Mouse (Mus musculus): ENCODE results near the gene Gm9945.
A peak's percentile ranks its signal among the peaks of the same experiment; 100 is the strongest.

Gene Gm9945

DNA sequence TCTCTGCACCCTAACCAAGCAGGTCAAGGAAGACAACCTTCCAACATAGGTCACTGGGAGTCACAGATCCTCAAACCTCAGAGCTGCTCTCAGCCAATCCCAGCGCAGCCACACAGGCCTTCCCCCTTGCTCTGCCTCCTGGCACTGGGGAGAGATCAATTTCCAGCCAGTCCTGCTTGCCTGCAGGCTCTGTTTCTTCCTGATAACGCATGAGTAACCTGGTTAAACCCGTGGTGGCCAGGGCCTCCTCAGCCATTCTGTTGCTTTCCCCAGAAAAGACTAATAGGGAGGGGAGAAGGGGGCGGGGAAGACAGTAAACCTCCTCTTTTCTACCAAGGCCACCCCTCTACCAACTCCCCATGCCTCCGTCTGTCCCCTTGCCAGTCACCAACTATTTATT, 18.2 kb upstream of the Gm9945 start:
- DNase-seq (ENCODE audit: low spot score): no peak

DNA sequence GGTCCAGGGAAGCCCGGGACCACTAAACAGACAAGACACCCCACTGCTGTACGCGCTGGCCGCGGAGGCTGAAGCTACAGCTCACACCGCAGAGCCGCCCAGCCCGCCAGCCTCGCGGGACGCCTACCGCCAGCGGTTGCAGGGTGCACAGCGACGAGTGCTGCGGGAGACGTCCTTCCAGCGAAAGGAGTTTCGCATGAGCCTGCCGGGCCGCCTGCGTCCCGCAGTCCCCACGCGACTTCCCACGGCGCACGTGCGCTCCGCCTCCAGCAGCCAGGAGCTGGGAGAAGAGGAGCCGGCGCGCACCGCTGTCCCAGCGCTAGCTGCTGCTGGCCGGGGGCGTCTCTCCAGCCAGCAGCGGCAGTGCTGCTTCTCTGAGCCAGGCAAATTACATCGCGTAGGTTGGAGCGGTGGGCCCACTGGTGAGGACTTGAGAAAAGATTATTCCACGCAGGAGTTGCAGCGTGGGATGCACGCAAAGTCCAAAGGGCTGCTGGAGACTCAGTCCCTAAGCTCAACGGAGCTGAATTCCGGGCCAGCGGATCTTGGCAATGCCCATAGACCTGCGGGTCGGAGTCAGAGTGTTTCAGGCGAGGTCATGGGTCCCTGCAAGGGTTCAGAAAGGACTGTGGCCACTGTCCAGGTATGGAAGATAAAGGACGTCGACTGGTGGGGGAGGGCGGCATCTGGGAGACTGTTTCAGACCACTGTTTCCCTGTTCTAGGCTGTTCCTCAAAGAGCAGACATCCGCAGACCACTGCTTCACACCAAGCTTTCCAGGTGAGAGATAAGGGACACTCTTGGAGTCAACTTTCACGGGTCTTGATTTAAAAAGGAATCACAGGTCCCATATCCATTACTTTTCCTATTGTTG, 16.2 kb upstream of the Gm9945 start:
- no peak for DNase-seq (ENCODE audit: low spot score)

DNA sequence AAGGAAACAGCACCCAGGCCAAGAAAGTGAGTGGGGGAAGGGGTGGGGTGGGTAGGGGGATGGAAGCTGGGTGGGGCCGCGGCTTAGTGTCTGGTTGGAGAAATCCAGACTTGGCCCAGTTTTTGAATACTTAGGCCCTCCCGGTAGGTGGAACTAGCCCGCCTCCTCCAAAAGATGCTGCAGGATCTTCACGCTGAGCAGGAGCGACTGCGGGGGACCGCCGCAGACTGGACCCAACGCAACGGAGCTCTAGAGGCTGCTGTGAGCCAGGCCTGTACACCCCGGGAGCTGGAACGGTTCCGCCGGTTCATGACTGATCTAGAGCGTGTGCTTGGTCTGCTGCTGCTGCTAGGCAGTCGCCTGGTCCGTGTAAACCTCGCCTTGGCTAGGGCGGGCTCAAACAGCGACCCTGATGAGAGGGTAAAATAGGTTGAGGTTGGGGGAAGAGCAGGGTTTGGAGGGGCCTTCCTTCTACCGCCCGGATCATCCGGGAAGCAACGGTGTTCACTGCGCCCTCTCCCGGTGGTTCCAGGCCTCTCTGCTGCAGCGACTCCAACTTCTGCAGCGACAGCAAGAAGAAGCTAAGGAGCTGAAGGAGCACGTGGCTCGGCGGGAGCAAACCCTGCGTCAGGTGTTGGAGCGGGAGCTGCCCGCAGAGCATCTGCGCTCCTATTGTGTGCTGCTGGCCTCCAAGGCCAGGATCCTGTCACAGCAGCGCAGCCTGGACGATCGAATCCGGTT, 13.6 kb upstream of the Gm9945 start:
- DNase-seq (ENCODE audit: low spot score): no peak

DNA sequence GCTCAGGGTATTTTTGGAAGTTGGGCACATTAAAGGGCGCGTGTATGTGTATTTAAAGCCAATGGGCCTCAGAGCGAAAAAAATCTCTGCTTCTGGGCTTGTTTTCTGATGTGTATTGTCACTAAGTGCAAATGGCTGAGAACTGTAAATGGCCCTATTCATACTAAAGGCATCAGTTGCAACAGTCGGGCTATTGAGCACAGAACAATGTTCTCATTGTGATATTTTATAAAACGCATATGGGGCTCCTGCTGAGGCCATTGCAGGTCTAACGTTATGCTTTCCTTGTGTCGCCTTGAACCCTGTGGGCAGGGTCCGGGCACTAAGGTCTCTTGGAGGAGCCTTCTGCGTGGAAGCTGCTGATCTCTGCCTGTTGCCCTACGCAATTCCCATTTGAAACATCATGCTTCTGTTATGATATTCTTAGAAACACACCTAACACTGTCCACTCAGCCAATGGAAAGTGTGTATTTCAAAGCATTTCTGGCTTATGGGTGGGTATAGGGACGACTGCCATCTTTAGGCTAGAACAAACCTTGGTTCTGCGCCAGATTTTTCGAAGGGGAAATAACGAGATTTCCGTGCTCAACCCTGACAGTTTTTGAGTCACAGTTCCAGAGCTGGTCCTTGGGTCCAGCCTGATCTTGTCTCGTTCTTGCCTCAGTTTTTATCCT, 10.5 kb upstream of the Gm9945 start:
- DNase-seq (ENCODE audit: low spot score): no peak

DNA sequence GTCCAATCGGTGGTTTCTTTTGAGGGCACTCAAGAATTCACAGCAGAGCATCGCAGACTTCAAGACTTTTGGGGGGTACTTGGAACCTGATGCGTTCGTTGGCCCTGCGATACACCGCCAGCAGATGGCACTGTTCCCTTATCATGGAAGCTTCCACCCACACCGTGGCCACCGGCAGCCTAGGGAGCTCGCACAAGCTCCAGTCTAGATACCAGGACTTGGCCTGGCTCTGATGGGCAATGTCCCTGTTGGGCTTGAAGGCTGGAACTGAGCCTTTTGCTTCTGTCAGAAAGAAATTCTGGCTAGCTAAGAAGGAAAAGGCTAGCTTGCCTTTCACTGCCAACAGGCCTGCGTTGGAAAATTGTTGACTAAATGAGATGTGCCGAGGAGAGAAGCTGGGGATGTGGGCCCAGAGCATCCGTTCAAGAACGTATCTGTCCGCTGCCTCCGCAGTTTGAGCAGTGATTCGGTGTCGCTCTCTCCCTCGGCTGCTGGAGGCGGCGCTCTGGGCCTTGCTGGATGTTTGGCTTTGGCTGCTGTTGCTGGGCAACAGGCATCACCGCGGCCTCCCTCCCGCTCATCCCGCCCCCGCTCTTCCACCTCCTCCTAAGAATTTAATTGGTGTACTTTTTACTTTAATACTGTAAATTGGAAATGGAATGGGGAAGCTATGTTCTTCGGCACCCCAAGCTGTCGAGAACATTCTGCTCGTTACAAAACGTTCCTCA, 9.8 kb upstream of the Gm9945 start, which contains the start of gene Gm9837:
Gm9837 (minus strand) TSS at position 512 of the 728 bp plus-strand sequence.
- peak; percentile 89 for DNase-seq (ENCODE audit: low spot score)

DNA sequence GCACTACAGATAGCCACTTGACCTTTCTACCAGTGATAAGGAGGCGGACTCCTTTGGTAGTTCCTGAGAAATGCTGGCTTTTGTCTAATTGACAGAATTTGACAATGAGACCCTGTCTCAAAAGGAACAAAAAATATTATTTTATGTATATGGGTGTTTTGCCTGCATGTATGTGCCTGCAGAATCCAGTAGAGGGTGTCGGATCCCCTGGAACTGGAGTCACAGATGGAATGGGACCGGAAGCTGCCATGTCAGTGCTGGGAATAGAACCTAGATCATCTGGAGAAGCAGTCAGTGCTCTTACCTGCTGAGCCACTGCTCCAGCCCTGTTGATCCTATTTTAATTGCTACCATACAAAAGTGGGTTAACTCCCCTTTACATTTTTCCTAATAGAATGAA, 7.3 kb upstream of the Gm9945 start:
- no peak for DNase-seq (ENCODE audit: low spot score)

DNA sequence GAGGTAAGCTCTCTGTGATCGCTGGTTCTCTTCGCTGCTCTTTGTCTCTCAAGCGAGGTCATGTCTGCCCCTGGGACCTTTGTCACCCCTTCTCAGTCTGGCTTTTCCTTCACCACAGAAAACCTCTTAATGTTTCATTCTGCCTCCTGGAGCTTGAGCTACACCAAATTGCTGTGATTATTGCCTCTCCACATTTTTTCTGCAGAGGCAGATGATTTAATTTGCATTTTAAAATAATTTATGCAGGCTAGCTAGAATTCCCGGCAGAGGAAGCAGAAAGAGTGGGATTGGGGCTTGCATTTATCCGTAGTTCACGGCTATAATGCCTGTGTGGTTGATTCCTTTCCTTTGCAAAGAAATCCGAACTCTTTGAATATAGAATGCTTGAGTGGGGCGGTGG, 4.3 kb upstream of the Gm9945 start:
- DNase-seq (ENCODE audit: low spot score): no peak

DNA sequence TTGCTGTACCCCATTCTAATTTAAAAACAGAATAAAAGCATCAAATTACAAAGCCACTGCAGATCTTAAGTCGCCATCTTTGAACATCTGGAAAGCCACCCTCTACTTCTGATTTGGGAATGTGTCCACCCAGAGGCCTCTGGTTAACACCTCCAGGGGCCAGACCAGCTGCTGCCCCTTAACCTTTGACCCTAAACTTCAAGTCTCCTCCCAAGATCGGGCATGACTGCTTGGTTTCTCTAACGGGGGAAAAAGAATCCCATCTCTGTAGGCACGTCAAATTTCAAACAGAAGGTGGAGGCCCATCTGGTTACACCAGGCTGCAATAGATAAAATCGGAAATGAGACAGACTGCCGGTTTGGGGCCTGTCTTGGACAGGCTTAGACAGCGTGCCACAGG, 2.1 kb upstream of the Gm9945 start:
- no peak for DNase-seq (ENCODE audit: low spot score)

DNA sequence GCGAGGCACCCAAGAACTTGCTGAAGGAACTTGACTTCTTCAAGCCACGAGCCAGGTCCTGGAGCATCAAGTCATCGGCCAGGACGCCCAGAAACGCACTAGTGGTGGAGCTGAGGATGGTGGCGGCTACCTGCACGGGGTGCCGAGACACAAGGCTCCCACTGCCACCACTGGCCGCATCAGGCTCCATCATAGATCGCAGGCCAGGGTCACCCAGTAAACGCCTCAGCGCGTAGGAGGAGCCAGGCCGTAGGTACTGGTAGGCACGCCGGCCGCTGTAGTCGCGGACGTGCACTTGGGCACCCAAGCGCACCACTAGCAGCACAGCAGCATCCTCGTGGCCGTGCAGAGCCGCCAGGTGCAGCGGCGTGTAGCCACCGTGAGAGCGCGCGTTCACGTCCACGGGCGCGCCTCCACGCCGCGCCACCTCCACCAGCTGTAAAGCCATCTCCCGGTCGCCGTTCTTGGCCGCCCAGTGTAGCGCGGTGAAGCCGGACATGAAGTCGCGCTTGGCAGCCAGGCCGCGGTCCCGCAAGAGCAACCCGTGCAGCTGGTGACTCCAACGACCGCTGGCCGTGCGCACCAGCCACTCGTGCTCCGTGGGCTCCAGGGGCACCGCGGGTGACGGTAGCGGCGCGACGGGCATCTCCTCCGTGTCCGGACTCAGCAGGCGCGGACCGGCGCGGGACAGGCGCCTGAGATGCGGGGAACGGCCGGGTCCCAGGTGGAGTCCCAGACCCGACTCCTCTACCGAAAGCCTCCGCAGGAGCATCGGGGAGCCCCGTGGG, 1.4 kb upstream of the Gm9945 start:
- no peak for DNase-seq (ENCODE audit: low spot score)

DNA sequence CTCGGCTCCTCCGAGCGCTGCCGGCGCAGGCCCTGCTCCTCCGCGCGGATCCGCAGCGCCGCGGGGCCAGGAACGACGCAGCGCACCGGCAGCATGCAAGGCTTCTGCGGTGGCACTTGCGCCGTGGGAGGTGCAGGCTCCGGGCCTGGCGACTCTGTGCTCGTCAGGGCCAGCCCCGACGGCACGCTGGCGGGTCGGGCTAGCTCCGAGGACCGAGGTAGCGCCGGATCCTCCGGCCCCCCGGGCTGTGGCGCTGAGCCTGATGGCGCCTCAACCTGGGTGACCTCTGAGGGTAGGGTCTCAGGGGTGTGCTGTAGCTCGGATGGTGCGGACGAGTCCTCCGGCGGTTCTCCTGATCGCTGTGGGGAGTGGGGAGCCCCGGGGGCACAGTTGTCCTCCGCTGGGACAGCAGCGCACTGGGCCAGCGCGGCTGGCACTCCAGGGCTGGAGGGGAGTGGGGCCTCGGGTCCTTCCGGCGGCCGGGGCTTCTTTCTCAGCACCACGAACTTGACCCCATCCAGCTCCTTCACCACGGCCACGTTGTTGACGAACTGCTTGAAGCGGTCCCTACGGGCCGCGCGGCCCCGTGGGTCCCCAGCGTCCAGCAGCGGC, 689 bp upstream of the Gm9945 start:
- DNase-seq (ENCODE audit: low spot score): no peak

DNA sequence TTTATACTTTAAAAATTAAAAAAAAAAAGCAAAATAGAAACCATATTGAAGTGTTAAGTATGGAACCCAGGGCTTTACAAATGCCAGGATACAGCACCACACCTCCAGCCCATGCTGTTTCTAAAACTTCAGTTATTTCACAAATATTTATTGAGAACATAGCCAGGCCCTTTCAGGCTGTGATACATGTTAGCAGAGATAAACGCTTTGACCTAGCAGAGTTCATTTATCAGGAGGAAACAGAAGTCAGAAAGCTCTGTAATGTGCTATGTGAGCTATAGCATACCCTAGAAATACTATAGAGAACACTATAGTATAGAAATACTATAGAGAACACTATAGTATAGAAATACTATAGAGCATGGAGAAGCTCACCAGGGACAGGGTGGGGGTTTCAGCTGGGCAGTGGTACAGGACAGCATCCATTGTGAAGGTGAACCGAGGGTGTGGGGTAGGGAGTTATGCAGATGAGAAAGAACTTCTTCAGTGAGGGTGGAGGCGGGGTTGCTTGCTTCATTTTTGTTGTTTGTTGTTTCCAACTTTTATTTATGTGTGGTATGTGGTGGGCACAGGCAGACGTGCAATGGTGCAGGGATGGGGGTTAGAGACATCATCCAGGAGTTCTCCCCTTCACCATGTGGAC, 1.2 kb downstream of the Gm9945 start:
- no peak for DNase-seq (ENCODE audit: low spot score)

DNA sequence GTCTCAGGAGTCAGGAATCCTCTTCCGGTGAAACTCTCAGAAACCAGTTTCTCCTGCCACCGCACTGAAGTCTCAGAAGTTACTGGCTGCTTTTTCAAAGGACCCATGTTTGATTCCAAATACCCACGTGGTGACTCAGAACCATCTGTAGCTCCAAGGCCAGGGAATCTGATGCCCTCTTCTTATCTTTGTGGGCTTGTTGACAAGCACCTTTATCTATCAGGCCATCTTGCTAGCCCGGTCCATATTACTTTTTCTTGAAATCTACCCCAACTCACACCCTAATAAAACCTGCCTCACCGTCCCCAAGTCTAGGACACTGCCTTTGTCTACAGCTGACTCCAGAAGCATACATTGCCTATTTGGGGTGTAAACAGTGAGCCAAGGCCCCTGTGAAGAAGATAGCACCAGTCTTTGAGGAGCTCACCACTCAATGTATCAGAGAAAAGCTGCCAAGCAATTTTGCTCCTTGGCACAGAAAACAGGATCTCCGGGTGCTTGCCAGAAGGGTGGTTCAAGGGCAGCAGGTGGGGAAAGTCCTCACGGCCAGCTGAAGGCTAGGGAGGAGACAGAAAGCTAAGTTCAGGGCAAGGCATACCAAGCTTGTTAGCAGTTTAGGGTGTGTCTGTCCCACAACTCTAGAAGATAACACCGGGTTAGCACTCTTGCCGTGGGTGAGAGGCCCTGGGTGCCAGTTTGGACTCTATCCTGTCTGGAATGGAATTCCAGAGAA, 3.4 kb downstream of the Gm9945 start:
- DNase-seq (ENCODE audit: low spot score): no peak

DNA sequence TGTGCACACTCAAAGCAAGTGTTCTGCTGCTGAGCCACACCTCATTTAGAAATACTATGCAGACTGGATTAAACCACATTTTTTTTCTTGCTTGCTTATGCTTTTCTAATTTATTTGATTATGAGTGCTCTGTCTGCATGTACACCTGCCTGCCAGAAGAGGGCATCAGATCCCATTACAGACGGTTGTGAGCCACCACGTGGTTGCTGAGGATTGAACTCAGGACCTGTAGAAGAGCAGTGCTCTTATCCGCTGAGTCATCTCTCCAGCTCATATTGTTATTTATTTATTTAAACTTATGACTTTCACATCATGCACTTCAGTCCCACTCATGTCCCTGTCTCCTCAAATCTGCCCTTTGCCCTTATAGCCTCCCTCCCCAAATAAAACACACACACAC, 5.8 kb downstream of the Gm9945 start:
- DNase-seq (ENCODE audit: low spot score): no peak

DNA sequence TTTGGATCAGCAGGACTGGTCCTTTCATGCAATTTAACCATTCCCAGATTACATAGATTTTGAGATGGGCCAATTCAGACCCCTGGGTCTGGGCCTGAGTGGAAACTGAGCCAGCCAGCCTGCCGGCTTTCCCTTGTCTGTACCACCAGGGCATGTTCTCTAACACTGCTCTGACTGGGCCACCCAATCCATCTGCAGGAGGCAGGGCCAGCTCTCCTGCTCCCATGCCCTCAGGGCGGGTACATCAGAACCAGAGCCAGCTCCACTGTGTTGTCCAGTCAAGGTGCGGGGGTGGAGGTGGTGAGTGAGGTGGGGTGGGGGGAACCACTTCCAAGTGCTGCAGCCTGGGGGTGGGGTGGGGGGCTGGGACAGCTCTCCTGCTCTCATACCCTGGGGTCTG, 6.4 kb downstream of the Gm9945 start:
- no peak for DNase-seq (ENCODE audit: low spot score)

DNA sequence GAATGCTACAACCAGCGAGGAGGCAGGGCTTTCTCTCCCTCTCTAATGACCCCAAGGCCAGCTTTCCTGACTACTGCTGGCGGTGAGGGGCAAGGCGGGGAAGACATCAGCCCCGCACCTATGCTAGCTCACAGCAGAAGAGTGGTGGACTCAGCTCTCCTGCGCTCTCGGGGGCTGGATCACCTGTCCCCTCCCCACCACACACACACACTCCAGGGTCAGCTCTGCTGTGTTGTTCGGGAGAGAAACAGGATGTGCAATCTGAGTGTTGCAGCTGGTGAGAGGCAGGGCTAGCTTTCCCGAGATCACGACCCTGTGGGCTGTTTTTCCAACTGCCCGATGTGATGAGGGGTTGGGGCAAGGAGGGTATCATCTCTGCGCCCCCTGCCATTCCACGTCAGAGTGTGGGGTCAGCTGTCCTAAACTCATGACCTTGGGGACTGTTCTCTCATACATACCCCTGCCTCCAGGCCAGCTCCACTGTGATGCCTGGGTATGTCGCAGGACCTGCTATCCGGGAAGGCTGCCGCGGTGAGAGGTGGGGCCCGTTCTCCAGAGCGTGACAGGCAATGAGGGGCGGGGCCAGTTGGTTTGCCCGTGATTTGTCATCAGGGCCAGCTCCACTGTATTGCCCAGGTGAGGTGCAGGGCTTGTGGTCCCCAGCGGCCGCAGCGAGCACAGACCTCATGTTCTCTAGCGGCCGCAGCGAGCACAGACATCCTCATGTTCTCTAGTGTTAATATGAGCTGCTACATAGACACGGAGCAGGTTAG, 7.0 kb downstream of the Gm9945 start:
- no peak for DNase-seq (ENCODE audit: low spot score)

DNA sequence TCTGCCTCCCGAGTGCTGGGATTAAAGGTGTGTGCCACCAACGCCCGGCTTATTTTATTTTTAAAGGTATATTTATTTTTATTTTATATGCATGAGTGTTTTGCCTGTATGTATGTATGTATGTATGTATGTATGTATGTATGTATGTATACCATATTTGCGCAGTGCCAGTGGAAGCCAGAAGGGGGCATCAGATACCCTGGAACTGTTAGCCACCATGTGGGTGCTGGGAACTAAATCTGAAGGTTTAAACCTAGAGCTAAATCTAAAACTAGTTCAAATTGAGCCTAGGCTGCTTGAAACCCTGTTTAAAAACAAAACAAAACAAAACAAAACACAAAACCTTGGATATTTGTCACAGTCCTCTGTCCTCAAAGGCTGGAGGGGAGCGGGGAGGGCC, 9.0 kb downstream of the Gm9945 start:
- DNase-seq (ENCODE audit: low spot score): no peak

DNA sequence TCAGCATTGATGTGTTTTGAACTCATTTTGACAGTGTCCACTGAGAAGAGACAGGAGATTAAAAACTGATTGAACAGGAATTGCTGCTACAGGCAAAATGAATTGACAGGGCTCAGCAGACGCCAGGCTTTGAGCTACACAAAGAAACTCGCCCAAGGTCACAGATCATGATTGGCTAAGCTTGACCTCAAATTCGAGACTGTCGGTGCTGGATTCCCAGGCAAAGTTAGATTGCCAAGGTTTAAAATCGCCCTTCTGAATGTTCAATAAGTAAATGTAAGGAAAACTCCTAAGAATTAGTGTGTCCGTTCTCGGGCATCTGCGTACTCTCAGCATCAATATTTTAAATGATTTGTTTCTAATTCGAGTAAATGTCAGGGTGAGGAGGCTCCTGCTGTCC, 9.5 kb downstream of the Gm9945 start:
- no peak for DNase-seq (ENCODE audit: low spot score)

DNA sequence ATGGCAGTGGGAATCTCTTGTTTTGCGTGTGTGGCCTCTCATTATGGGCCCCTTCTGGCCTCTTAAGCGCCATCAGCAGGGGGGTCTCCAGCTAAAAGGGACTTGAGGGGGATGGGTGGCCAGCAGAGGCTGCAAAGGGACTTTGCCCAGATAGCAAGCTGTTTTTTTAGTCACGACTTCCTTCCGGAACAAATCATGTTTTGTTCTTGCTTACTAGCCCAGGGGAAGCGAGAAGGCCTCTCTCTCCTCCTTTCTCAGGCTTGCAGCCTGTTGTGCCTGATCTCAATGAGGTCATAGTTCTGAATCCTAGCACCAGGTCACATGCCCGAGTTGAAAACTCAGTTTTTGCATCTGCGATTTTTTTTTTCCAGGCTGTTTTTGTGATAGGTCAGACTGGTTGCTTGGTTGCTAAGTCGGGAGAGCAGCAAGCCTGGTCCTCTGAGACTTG, 12.0 kb downstream of the Gm9945 start:
- DNase-seq (ENCODE audit: low spot score): peak; percentile 46

All from adipocyte (in vitro differentiated cells).